Mouse (Mus musculus) cerebellum, postnatal 36 days (tissue): ENCODE measurements around the gene Lin52.

Experiments used
- DNase-seq, 2 experiments: peaks; one replicate each; pipeline ENCODE4 v3.0.0; 2021 to 2022; ENCODE audit warnings: mixed read lengths in 2 of 2

Lin52 gene

GRCm38 (mm10) chr12:84450718-84451646, at the start of gene Lin52, which contains the start of gene Aldh6a1:
TSS of gene Lin52 (plus strand) at chr12:84451422.
TSS of gene Aldh6a1 (minus strand) at chr12:84451004.
- peak; percentile 93 to 94 for DNase-seq

DNA sequence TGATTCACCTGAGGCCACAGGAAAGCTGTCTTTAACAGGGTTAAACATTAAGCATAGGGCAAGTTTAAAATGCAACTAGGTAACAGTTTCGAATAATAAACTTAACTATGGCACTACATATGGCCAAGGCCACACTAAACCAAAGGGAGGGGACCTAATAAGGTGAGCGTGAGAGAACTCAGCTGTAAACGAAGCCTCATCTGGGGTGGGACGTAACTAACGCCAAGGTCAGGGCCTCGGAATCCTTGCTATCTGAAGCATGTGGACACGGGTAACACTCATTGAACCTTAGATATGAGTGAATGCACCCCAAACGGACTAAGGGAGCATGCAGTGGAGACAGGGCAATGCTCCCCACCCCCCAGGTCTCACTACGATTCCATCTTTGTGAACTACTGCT, 48.3 kb upstream of the Lin52 start:
- no peak for DNase-seq

DNA sequence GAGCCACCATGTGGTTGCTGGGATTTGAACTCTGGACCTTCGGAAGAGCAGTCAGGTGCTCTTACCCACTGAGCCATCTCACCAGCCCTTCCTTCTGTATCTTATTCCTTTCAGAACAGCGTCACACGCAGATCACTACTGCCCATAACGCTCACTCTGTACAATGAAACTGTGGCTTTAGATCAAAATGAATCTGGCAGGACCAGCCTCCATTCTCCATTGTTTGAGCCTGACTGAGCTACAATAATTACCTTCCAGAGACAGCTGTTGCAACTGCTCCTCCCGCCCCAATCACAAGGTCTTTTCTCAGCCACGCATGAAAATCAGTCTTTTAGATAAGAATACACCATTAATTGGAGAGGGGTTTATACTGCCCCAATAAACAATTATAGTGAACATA, 46.7 kb upstream of the Lin52 start:
- DNase-seq, result no peak

- DNase-seq, result no peak
Observed at GRCm38 (mm10) chr12:84407259-84407658, 44.0 kb upstream of the Lin52 start.

DNA sequence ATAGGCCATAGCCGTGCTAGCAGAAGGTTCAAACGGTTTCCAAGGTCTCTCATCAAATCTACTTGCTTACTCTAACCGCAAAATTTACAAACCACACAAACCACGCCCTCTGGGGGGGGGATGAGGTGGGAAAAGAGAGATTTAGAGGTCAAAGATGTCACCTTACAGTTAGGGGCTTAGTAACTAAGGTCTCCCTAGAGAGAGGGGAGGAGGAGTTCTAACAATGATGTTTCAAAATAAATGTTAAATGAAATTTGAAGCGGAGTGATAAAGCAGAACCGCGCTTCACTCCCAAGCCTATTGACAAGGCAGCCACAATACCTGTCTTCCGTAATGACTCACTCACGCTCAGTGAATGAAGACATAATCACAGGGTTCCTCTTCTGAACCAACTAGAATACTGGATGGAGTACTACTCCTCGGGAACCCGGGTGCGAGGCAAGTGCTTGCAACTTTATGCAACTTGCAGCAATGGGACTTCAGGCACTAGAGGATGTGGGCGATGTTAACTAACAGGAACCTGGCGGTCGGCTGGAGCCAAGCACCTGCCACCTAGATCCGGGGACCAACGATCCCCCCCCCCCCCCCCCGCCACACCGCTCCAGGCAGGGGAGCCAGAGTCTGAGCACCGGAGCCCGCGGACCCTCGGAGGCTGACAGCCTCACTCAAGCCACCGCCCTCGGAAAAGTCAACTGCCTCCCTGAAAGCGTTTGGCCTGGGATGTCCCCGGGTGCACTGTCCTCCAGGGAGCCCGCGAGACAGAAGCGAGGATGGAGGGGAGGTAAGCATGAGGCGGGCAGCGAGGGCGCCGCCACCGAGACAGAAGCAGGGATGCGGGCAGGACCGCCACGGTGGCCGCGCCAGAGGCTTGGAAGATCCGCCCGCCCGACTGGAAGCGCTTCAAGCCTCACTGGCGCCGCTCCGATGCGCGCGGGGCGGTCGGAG, 43.1 kb upstream of the Lin52 start:
- peak; percentile 18 to 45 for DNase-seq

DNA sequence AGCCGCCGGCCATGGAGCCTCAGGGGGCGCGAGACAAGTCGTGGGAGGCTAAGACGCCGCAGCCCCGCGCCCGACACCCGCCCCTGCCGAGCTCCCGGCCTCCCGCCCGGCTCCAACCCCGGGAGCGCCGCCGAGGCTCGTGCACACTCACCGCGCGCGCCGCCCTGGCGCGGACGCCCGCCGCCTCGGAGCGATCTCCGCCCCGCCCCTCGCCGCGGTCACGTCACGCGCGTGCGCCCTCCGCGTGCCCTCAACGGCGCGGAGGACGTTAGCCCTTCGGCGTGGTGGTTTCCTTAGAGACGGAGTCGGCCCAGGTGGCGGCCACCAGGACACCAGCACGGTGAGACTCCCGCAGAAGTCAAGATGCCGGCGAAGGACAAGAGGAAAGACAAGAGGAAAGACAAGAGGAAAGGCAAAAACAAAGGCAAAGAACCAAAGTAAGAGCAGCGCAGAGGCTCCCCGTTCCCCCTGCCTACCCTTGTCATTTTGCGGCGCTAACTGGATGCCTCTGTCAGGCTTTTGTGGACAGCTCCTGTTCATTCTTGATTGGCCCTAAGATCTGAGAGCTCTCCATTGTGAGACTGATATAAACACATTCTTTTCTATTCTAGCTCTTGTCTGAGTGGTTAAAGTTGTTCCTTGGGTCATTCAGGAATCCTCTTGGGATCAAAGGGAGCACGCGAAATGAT, 42.3 kb upstream of the Lin52 start, which contains the start of the genes Entpd5 and Bbof1:
Entpd5 (minus strand) TSS at position 211 of the 689 bp plus-strand sequence.
Bbof1 (plus strand) TSS at position 253 of the 689 bp plus-strand sequence.
- DNase-seq, result peak; percentile 91 to 94

DNA sequence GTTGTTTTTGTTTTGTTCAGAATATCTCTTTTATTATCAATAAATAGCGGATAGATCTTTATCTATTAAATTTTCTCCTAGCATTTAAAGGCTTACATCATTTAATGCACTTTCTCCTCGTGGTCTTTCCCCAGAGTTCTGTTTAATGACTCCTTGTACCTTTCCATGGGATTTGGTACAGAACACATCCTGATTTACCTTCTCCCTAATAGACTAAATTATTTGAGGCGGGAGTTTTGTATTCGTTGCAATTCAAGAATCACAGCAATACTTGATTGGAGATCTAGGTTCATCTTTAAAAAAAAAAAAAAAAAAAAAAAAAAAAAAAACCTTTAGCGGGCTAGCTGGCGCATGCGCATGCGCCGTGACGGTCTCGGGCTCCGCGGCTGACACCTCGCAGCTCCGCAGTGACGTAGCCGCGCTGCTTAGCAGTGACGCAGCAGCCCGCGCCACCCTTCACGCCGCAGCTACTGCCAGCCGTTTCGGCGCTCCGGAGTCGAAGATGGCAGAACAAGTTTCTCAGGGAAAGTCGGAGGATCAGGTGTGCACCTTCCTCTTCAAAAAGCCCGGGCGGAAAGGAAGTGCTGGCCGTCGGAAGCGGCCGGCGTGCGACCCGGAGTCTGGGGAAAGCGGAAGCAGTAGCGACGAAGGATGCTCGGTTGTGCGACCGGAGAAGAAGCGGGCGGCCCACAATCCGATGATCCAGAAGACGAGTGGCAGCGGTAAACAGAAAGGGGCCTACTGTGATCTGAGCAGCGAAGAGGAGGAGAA, 34.2 kb upstream of the Lin52 start, which contains the start of gene Rnf113a2:
Rnf113a2 (plus strand) TSS at position 363 of the 771 bp plus-strand sequence.
- DNase-seq, result peak; percentile 77 to 84

- no peak for DNase-seq
Observed at GRCm38 (mm10) chr12:84417605-84417922, 33.7 kb upstream of the Lin52 start.

- no peak for DNase-seq
Observed at GRCm38 (mm10) chr12:84423990-84424389, 27.2 kb upstream of the Lin52 start.

DNA sequence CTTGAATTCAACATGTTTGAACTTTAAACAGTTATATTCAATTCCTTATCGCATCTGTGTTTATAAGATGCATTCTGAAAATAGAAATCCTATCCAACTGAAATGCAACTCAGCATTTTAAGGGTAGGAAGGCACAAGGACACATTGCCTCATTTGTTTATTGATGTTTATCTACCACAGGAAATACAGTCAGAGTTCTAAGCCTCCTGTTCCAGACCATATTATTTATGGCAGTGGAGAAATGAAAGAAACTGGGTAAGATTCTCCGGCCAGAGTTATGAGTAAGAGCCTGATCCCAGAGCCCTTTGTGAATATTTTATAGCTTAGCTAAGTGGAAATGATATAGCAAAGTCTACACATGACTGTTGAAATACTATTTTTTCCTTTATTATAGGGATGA, 21.4 kb upstream of the Lin52 start:
- no peak for DNase-seq

- DNase-seq, result no peak
Observed at GRCm38 (mm10) chr12:84438697-84439096, 12.5 kb upstream of the Lin52 start.

GRCm38 (mm10) chr12:84442526-84442925, 8.7 kb upstream of the Lin52 start:
- DNase-seq, result no peak

- no peak for DNase-seq
Observed at GRCm38 (mm10) chr12:84447386-84447785, 3.8 kb upstream of the Lin52 start.

GRCm38 (mm10) chr12:84448181-84448580, 3.0 kb upstream of the Lin52 start:
- DNase-seq, result no peak

GRCm38 (mm10) chr12:84449887-84450286, 1.3 kb upstream of the Lin52 start:
- no peak for DNase-seq

- no peak for DNase-seq
Observed at GRCm38 (mm10) chr12:84450351-84450717, 888 bp upstream of the Lin52 start.

DNA sequence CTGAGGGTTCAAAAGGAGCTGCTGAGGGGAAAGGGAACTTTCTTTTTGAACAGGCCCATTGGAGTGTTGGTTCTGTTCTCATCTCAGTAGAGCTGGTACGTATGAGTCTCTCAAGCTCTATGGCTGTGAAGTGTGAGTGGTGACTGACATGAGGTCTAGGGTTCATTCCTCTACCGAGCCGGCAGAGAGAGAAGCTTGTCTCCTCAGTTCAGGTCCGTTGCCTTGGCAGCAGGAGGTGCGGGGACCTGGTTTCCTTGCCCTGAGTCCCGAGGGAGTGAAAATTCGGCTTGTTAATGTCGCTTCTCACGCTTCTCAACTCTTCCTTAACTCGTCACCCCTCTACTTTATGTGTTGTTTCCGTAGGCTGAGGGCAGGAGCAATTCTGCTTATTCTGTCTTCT, 579 bp downstream of the Lin52 start:
- no peak for DNase-seq

DNA sequence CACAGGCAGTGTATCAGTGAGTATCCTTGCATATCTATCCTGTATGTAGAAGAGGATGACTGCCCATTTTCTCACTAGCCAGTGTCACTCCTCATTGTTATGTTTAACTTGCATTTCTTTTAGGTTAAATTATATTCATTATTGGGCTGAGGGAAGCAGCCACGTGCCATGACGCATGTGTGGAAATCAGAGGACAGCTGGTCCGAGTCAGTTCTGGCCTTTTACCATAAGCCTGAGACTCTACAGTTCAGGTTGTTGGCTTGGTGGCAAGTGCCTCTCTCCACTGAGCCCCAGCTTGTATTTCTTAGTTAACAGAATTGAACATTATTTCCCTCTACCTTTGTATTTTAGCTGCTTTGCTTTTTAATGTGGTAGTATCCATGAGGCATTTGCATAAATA, 5.7 kb downstream of the Lin52 start:
- DNase-seq, result peak; percentile 12 to 23

GRCm38 (mm10) chr12:84459845-84460244, 8.6 kb downstream of the Lin52 start:
- DNase-seq, result no peak

DNA sequence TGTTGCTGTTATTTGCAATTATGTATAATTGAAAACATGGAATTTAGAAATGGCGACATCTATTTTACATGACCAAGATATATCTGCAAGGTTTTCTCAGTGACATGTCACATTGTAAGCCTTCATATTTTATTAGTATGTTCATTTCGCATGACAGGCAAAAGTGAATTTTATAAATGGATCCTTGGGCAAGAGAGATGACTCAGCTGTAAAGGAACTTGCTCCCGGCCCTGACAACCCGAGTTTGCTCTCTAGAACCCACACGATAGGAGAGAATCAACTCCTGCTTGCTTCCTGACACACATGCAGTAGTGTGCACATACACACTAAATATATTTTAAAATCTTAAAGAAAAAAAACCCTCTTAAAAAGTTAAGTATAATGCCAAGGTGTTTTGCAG, 10.2 kb downstream of the Lin52 start:
- DNase-seq, result no peak

GRCm38 (mm10) chr12:84462856-84463255, 11.6 kb downstream of the Lin52 start:
- DNase-seq, result no peak

GRCm38 (mm10) chr12:84468701-84469100, 17.5 kb downstream of the Lin52 start:
- no peak for DNase-seq
